Mouse (Mus musculus) naive thymus-derived CD4-positive, alpha-beta T cell, adult 2 months (primary cell): ENCODE data around the gene Bcas1.

Source experiments
- DNase-seq: peaks from one replicate; pipeline ENCODE4 v3.0.0-alpha.2; 2011; ENCODE audit warnings: low read depth

The Bcas1 gene

GRCm38 (mm10) chr2:170345410-170345793, 82.2 kb downstream of the Bcas1 start:
- DNase-seq: peak; percentile 44

DNA sequence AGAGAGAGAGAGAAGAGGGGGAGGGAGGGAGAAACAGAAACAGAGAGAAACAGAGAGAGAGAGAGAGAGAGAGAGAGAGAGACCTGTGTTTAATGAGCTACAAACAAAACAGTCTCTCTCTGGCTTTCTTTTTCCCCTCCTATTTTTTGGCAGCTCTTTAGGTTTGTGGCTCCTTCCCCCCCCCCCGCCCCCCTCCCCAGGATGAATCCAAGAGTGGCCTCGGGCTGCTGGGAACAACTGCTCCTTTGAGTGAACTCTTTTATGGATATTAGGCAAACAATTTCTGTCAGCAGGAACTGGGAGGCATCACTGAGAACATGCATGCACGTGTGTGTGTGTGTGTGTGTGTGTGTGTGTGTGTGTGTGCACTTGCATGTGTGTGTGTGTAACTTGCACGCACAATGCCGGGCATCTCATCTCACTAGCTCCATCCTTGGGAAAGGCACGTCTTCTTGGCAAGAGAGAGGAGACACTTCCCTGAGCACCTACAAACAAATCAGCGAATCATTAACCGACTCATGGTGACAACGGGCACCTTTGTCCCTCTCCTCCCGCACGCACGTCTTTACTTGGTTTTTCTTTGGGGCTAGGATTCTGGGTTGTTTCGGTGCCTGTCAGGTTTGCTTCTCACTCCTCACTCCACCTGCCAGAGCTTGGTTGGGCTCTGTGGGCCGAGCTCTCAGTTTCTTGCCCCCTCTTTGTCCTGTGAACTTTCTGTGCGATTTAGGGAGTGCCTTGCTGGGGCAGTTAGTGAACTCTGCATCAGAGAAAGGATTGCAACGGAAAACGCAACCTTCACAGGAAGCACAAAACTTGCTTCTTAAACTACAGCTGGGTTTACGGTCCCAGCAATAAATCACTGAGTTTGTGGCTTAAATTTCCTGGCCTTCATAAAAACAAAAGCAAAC, 82.9 kb downstream of the Bcas1 start:
- DNase-seq: peak; percentile 61

- no peak for DNase-seq
Measured at GRCm38 (mm10) chr2:170343819-170344317, 83.8 kb downstream of the Bcas1 start.

DNA sequence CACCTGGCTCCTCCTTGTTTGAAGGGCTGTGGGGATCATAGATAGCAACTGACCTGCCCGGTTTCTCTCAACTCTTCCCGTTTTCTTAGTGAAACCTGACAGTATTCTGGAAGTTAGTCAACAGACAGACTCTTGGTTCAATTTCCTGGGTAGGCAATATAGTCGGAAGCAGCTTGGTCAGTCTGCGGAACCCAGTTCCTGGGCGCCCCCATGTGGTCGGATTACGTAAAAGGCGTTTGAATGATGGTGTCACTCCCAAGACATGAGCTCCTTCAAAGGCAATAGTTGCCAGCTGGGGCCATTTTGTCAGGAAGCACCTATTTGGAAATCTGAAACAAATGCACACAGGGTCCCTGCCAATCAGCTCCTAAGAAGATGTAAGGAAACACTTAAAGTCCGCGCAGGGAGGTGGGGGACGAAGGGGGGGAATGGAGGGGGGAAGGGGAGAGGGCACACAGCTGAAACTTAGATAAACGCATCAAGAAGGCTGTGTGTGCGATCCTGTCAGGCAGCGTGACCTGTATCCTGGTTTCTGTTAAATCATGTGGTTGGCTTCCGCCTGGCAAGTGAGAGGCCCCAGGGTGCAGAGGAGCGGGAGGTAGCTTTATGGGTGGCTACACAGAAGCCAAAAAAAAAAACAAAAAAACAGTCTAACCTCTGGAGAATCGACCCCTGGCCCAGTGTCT, 84.4 kb downstream of the Bcas1 start:
- peak; percentile 85 for DNase-seq

DNA sequence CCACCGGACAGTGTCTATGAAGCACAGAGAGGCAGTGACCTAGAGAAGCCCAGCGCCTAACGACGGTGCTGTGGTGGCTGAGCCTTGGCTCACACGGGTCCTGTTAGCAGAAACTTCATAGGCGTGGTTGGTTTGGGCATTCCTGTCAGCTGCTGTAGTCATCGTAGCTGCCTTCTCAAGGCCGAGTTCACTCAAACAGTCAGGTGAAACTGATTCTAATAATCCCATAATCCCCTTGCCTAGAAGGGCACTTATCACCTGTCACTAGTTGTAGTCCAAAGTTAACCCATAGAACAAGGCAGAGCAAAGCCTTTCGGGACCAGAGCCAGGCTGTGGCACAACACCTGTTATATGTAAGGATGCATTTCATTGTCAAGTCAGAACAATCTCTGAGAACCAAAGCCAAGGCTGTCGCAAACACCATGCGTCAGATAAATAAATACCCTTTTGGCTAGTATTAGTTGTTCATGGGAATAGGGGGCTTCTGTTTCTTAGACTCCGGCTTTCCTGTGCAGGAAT, 85.3 kb downstream of the Bcas1 start:
- DNase-seq: no peak

DNA sequence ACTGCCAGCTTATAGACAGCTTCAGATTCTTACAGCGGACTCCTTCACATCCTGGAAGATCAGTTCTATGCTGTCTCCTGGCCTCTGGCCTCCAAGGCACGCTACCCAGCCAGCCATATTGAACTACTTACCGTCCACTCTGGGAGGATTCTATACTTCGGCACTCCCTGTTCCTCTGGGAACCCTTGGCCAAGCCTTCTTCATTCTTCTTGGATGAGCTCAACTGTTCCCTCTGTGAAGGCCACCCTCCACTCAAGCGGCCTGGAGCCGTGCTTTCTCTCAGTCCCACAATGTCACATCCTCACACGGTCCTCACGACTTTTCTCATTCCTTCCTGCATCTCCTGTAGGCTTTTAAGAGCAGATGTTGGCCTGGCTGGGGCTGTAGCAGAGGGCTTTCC, 86.5 kb downstream of the Bcas1 start:
- DNase-seq: no peak

GRCm38 (mm10) chr2:170336266-170336760, 91.3 kb downstream of the Bcas1 start:
- no peak for DNase-seq

DNA sequence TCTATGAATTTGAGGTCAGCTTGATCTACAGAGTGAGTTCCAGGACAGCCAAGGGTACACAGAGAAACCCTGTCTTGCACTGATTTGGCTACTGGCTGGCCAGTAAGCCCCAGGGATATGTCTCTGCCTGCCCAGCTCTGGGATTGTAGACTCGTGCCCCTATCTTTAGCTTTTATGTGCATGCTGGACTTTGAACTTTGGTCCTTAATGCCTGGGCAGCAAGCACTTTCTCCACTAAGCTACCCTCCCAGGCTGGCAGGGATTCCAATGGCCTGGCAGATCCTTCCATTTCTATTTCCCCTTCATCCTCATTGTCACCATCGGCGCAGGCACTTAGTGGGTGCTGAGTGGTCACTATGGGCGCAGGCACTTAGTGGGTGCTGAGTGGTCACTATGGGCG, 92.5 kb downstream of the Bcas1 start:
- DNase-seq: no peak

GRCm38 (mm10) chr2:170331870-170332269, 95.8 kb downstream of the Bcas1 start:
- DNase-seq: no peak

- DNase-seq: no peak
Measured at GRCm38 (mm10) chr2:170330466-170330865, 97.2 kb downstream of the Bcas1 start.

- DNase-seq: no peak
Measured at GRCm38 (mm10) chr2:170329921-170330320, 97.7 kb downstream of the Bcas1 start.

DNA sequence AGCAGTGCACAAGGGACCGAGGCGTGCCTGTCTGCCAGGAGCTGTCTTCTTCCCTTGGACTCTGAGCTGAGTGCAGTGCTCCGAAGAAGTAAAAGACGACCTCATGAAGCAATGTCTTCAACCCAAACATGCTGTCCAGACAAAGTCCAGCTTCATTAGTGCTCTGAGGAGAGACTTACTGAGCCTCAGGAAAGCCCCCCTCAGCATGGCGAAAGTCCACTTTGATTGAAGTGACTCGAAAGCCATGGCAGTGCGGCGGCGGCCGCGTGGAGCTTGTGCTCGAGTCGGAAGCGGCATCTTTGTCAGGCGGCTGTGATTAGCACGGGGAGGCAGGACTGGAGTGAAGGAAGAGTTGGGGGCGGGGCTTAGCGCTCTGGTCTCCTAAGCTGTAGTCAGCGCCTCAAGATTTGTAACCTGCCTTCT, 103.7 kb downstream of the Bcas1 start:
- DNase-seq: peak; percentile 76

DNA sequence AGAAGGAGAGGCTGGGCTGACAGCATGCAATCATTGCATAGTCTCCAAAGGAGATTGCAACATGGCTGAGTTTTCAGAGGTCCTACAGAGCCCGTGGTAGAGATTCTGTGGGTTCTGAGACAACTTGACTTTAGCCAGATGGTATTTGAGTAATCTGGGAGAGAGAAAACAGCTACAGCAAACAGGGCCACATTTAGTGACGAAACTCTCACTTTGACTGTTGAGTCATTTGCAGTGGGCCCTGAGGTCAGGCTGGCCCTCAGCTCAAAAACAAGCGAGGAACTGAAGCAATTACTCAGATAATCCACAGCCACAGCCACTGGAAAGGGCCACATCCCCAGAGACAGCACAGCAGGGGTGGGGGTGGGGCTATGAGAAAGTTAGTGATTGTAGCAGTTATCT, 105.6 kb downstream of the Bcas1 start:
- DNase-seq: no peak

DNA sequence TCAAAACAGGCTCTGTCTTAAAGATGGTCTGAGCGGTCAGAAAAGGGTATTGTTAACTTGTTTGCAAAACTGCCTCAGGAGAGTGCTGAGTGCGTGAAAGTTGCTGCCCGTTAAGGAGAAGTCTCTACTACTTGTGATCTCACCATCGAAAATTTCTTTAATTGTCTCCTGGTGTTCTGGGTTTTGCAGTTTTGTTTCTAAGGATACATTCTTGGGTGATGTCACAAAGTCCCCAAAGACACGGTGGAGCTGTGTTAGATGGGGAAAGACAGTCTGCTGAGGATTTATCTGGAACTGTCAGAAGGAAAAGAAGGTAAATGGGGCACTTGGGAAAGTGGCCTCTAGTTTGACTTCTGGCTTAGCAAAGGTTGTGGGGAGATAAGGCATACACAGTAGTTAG, 106.1 kb downstream of the Bcas1 start:
- no peak for DNase-seq

DNA sequence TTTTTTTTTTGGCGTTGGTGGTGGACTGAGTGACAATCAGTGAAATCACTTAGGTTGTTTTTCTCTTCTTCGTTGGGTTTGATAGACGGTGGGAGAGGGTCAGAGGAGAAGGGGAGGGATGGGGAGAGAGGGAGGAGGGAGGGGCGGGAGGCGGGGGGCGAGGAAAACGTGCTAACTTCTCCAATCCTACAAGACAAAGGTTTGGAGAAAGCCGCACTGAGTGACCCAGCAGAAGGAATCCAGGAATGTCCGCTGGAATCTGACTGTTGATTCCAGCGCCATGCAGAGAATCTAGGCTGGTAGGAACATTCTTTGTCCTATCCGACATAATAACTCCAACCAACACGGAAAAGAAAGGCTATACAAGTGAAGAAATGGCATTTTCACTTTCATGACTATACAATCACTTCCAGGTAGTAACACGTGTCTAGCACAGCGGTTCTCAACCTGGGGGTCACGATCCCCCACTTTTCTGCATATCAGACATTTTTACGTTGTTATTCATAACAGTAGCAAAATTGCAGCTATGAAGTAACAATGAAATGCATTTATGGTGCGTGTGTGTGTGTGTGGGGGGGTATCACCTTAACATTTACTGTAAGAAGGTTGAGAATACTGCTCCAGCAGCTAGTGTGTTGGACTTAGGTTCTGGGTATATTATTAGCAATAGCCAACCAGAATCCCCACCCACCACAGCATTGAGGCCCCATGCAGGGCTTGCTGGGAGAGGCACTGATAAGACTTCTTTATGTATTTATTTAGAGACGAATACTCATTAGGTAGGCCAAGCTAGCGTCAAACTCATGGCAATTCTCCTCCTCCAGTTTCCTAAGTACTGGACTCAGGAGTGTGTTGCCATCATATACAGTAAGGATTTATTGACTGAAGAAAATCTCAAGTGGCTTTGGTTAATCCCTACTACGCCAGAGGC, 107.8 kb downstream of the Bcas1 start:
- peak; percentile 42 for DNase-seq

GRCm38 (mm10) chr2:170318713-170319532, 108.7 kb downstream of the Bcas1 start:
- DNase-seq: peak; percentile 95

DNA sequence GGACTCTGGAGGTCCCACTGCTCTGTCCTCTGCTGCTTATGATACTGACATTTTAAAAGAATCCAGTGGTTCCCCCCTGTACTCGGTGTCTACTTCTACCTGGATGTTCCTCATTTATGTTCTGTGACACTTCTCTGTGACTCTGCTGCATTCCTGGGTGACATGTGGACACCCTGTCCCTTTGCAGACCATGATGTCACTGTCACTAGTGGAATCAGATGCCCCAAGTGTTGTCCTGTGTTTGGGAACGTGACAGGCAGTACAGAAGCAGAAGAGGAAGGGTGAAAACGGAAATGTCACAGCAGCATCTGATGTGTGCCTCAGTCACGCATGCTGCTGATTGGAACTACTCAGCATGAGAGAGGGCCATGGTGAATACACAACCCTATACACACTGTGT, 110.9 kb downstream of the Bcas1 start:
- DNase-seq: no peak

DNA sequence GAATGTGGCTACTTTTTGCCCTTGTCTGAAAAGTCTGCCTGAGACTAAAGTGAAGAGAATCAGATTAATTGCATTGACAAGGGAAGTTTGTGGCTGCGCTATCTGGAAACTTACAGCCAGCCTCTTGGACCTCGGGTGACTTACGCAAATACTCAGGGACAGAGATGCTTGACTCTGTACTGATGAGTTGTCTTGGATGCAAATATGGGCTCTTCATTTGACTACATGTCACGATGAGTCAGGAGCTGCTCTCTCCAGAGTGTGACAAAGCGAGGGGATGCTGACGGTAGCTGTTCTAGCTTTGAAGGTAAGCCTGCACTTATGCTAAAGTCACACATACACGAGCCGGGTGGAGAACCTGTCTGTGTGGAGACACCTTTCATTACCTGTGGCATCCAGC, 111.3 kb downstream of the Bcas1 start:
- DNase-seq: no peak

- DNase-seq: no peak
Measured at GRCm38 (mm10) chr2:170310988-170311359, 116.7 kb downstream of the Bcas1 start.

DNA sequence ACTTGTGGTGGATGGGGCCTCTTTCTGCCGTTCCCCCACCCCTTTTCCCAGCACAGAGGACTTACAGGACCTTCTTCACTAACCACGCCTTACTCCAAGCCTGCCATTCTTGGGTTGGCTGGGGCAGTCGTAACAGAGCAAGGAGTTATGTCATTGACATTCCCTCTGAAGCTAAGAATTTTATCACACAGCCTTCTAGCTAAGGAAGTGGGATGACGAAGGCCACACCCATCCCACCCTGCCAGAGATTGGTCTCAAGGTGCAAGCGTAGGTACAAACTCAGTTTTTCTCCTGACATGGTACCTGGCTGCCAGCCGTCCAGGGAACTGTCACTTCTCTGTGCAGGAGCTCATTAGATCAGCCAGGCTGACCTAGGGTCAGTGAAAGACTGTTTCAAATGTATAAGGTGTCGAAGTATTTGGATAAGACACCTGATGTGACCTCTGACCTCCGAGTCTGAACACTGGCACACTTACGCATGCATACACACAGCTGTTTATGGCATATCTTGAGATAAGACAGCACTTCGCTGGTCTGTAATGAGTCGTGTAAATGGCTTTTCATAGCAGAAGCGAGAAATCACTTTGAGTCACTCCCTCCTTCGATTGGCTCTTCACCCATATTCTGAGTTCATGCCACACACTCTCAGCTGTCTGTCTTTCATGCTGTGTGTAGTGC, 117.2 kb downstream of the Bcas1 start:
- no peak for DNase-seq
